Comparison of ENCODE assay signal across 8 mouse cellular contexts in genomic region chr17:83277948-83278924, GRCm38 (mm10).
DNase-seq lines count a peak whose midpoint lies in the region; ATAC-seq and TF ChIP-seq lines count a peak whose summit lies in the region.

No protein-coding gene starts in this region.

- ATAC-seq in lung, embryonic 14.5 days (ENCODE audit: insufficient read depth): no peak
- ATAC-seq in granulocyte monocyte progenitor cell, adult 5-6 weeks (replicated peaks; ENCODE audit: poor library complexity, severe bottlenecking): peak; percentile 33
- no peak for ATAC-seq in lung, postnatal 0 days
- no peak for ATAC-seq in stomach, embryonic 14.5 days (ENCODE audit: insufficient number of reproducible peaks, insufficient read depth, low FRiP score, low read depth)

- peak overlapping the region; percentile 14; the same call in 1 of the 2 replicates for H3K27ac ChIP-seq in lung, embryonic 14.5 days (ENCODE audit: low read depth)
- 0 out of 2 replicates have a peak overlapping the region, but pooled peaks have one; percentile 85 for H3K27ac ChIP-seq in lung, postnatal 0 days (ENCODE audit: low read length)
- H3K27ac ChIP-seq in stomach, embryonic 14.5 days (ENCODE audit: low read length): peak overlapping the region; percentile 84

- DNase-seq in lung, embryonic 14.5 days: no peak
- DNase-seq in lung, postnatal 10 days: no peak
- no peak for DNase-seq in lung, postnatal 0 days (ENCODE audit: low spot score)
- DNase-seq in embryo, embryonic 10 days (ENCODE audit: low spot score): no peak
- no peak for DNase-seq in cerebellum, adult 11-12 months
- no peak for DNase-seq in left cerebral cortex, adult 11 months (ENCODE audit: low spot score)

- H3K36me3 ChIP-seq in lung, embryonic 14.5 days (ENCODE audit: insufficient read depth): no peaks in the 10 kb centered on the region
- no peaks in the 10 kb centered on the region for H3K36me3 ChIP-seq in lung, postnatal 0 days (ENCODE audit: insufficient read depth, low read length)
- H3K36me3 ChIP-seq in stomach, embryonic 14.5 days (ENCODE audit: control insufficient read depth, insufficient read depth, low read length): no peaks in the 10 kb centered on the region

- H3K9me3 ChIP-seq in lung, embryonic 14.5 days (ENCODE audit: low read depth, low read length): no peaks in the 10 kb centered on the region
- H3K9me3 ChIP-seq in lung, postnatal 0 days (ENCODE audit: low read length): no peaks in the 10 kb centered on the region
- no peaks in the 10 kb centered on the region for H3K9me3 ChIP-seq in stomach, embryonic 14.5 days (ENCODE audit: control insufficient read depth, low read depth, low read length)

- no peak overlapping the region for H3K4me3 ChIP-seq in lung, embryonic 14.5 days (ENCODE audit: low read depth, low read length)
- H3K4me3 ChIP-seq in lung, postnatal 0 days (ENCODE audit: low read depth, low read length): no peak overlapping the region
- peak overlapping the region; percentile 20; the same call in 1 of the 2 replicates for H3K4me3 ChIP-seq in stomach, embryonic 14.5 days (ENCODE audit: low read depth, low read length)

- H3K27me3 ChIP-seq in lung, embryonic 14.5 days (ENCODE audit: insufficient read depth, low read length): no peaks in the 10 kb centered on the region
- H3K27me3 ChIP-seq in lung, postnatal 0 days (replicated peaks; ENCODE audit: insufficient read depth, low read length): no peaks in the 10 kb centered on the region
- no peaks in the 10 kb centered on the region for H3K27me3 ChIP-seq in stomach, embryonic 14.5 days (ENCODE audit: control insufficient read depth, insufficient read depth, low read length)

- 71% methylated on average over 14 of the region's 14 CpGs for WGBS in lung, embryonic 14.5 days
- 65% methylated on average over 14 of the region's 14 CpGs for WGBS in lung, postnatal 0 days
- WGBS in stomach, embryonic 14.5 days: 73% methylated on average over 14 of the region's 14 CpGs

- TF ChIP-seq EP300 in lung, postnatal 0 days (IDR thresholded peaks at IDR 0.05): no peak

- peak overlapping the region; percentile 95; the same call in 1 of the 2 replicates for H3K4me2 ChIP-seq in lung, embryonic 14.5 days
- peak overlapping the region; percentile 50; the same call in 1 of the 2 replicates for H3K4me2 ChIP-seq in lung, postnatal 0 days (replicated peaks; ENCODE audit: low read depth, low read length)
- peak overlapping the region; percentile 85 for H3K4me2 ChIP-seq in stomach, embryonic 14.5 days (replicated peaks; ENCODE audit: low read depth, low read length)

- H3K9ac ChIP-seq in lung, embryonic 14.5 days: no peak overlapping the region
- H3K9ac ChIP-seq in lung, postnatal 0 days (replicated peaks; ENCODE audit: low read depth): no peak overlapping the region
- H3K9ac ChIP-seq in stomach, embryonic 14.5 days (replicated peaks; ENCODE audit: low read depth, low read length): no peak overlapping the region

- H3K4me1 ChIP-seq in lung, embryonic 14.5 days (ENCODE audit: insufficient read depth): peaks cover 18% of the 10 kb centered on the region
- H3K4me1 ChIP-seq in lung, postnatal 0 days (ENCODE audit: insufficient read depth, low read depth, low read length): peaks cover 20% of the 10 kb centered on the region
- peaks cover 21% of the 10 kb centered on the region for H3K4me1 ChIP-seq in stomach, embryonic 14.5 days (ENCODE audit: control insufficient read depth, insufficient read depth, low read length)

- peak; percentile 22 for TF ChIP-seq CTCF in lung, embryonic 14.5 days (IDR thresholded peaks at IDR 0.05; ENCODE audit: low read depth)
- TF ChIP-seq CTCF in lung, postnatal 0 days (IDR thresholded peaks at IDR 0.05): peak; percentile 38; the same call in 1 of the 2 replicates

Comparison
In these comparisons a context has a peak if more than half of its experiments do, and no peak if none do; other contexts are left out.
1. H3K27ac ChIP-seq: peak in every context shown above with its lines; median percentile 85 in lung, postnatal 0 days; 84 in stomach, embryonic 14.5 days; 14 in lung, embryonic 14.5 days.